Mouse (Mus musculus): ENCODE measurements around the gene Sash1. TPM values are rescaled to one million over a fixed set of nuclear protein-coding genes. Genes with fewer than 3 reads are reported as not detected.

Sash1 gene
- polyA plus RNA-seq (2017; shearing (Covaris generic)): 0.32 TPM

GRCm38 (mm10) chr10:8885630-8886527 is at the start of gene Sash1:
Gene Sash1 (minus strand): TSS chr10:8886070.

Data from effector memory CD4-positive, alpha-beta T cell, adult 7 months (primary cell).